Comparison of ENCODE assay signal across 9 mouse cellular contexts in the genomic region with DNA sequence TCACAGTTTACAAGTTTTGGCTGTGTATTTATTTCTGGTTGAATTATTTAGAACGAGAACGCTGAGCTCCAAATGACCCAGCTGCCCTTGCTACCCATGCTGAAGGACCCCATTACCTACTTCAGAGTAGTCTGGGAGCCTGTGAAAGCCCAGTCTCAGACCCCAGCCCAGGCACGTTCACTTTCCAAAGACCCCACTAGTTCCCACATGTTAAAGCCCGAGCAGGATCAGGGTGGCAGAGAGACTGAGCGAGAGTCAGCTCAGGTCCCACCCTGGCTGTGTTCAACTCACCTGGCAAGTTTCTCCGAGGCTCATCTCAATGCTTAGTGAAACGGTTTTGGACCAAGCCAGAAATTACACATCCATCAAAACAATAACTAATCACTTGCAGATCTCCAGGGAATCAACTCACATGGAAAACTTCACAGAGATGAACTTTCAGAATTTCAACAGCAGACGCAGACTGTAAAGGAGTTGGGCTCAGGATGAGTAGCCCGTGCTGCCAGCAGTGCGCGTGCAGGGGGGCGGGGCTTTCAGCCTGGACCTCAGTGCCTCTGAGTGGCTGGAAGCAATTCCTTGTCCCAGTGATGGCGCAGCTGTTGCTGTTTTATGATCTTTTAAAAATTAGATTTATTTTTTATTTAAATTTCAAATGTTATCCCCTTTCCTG. TPM values are rescaled to one million over a fixed set of nuclear protein-coding genes. Genes with fewer than 3 reads are reported as not detected.
DNase-seq lines count a peak whose midpoint lies in the region; ATAC-seq and TF ChIP-seq lines count a peak whose summit lies in the region.
"Had no signal": no experiment of that assay in that cellular context is flagged by ENCODE, and none has a peak within 500 bp of the region (broad histone marks: within the 10 kb centered on the region; RNA-seq: fewer than 3 reads in every experiment).

No protein-coding gene starts in this region.

- peak in 1 of 2 experiments; percentile 16 for DNase-seq in left cerebral cortex, adult 2 months (ENCODE audit: extremely low spot score in 1 of 2, low spot score in 2 of 2)
- no peak for DNase-seq in left cerebral cortex, adult 11 months (ENCODE audit: low spot score)
- DNase-seq in cerebellum, postnatal 25 days: peak; percentile 12 to 48
- peak; percentile 71 for DNase-seq in gastrocnemius, postnatal 14 days
- no peak for DNase-seq in liver, adult 2 months (ENCODE audit: extremely low read depth, low read depth, low spot score)
- peak; percentile 35 to 44 for DNase-seq in thymus, postnatal 36 days

- H3K9me3 ChIP-seq in hindbrain, embryonic 16.5 days (ENCODE audit: control insufficient read depth, low read length): no peaks in the 10 kb centered on the region
- H3K9me3 ChIP-seq in midbrain, embryonic 15.5 days: no peaks in the 10 kb centered on the region

- 2% methylated on average over 13 of the region's 13 CpGs for WGBS in hindbrain, embryonic 16.5 days
- 11% methylated on average over 13 of the region's 13 CpGs for WGBS in liver, adult 2 months
- 6% methylated on average over 13 of the region's 13 CpGs for WGBS in midbrain, embryonic 15.5 days

- H3K4me1 ChIP-seq in hindbrain, embryonic 16.5 days (ENCODE audit: control insufficient read depth, insufficient read depth, low read depth, low read length): peaks cover 3% of the 10 kb centered on the region
- H3K4me1 ChIP-seq in liver, adult 2 months (ENCODE audit: control insufficient read depth, insufficient read depth, low read length): peaks cover 2% of the 10 kb centered on the region; the same call in 1 of the 2 replicates
- H3K4me1 ChIP-seq in midbrain, embryonic 15.5 days: peaks cover 13% of the 10 kb centered on the region

- H3K9ac ChIP-seq in hindbrain, embryonic 16.5 days (ENCODE audit: low read depth, low read length): peak overlapping the region; percentile 64; the same call in 1 of the 2 replicates
- peak overlapping the region; percentile 31; the same call in 1 of the 2 replicates for H3K9ac ChIP-seq in liver, adult 2 months (ENCODE audit: low read depth, low read length)
- H3K9ac ChIP-seq in midbrain, embryonic 15.5 days: no peak overlapping the region

- TF ChIP-seq POLR2A in liver, adult 2 months (IDR thresholded peaks at IDR 0.05; ENCODE audit: extremely low read depth, insufficient read depth, low read length): no peak

- intact Hi-C loops in left cerebral cortex, adult 2 months (cut with DNase I): no loop called here
- intact Hi-C loops in gastrocnemius, postnatal 14 days (cut with DNase I; ENCODE audit: low total_unique reads): no loop called here

- no peaks in the 10 kb centered on the region for H3K27me3 ChIP-seq in hindbrain, embryonic 16.5 days (replicated peaks; ENCODE audit: control insufficient read depth, insufficient read depth, low read length)
- H3K27me3 ChIP-seq in liver, adult 2 months (ENCODE audit: control insufficient read depth, insufficient read depth, low read length): no peaks in the 10 kb centered on the region
- H3K27me3 ChIP-seq in midbrain, embryonic 15.5 days (replicated peaks): no peaks in the 10 kb centered on the region

- H3K4me3 ChIP-seq in left cerebral cortex, adult 2 months: peak overlapping the region; percentile 53
- H3K4me3 ChIP-seq in hindbrain, embryonic 16.5 days (ENCODE audit: low read length): peak overlapping the region; percentile 49
- H3K4me3 ChIP-seq in liver, adult 2 months (ENCODE audit: insufficient read depth, low read depth, low read length): peak overlapping the region; percentile 77
- peak overlapping the region; percentile 38 for H3K4me3 ChIP-seq in midbrain, embryonic 15.5 days

- no peaks in the 10 kb centered on the region for H3K36me3 ChIP-seq in hindbrain, embryonic 16.5 days (ENCODE audit: control insufficient read depth, insufficient read depth, low read length)
- H3K36me3 ChIP-seq in liver, adult 2 months (ENCODE audit: control insufficient read depth, insufficient read depth, low read length): no peaks in the 10 kb centered on the region; the same call in 1 of the 2 replicates
- no peaks in the 10 kb centered on the region for H3K36me3 ChIP-seq in midbrain, embryonic 15.5 days (replicated peaks)

- no peaks in the 10 kb centered on the region for H3K79me2 ChIP-seq in liver, adult 2 months (ENCODE audit: control insufficient read depth, insufficient read depth, low read length)

- TF ChIP-seq CTCF in left cerebral cortex, adult 2 months (IDR thresholded peaks at IDR 0.05): no peak
- no peak for TF ChIP-seq CTCF in liver, adult 2 months (IDR thresholded peaks at IDR 0.05; ENCODE audit: low read depth, low read length)

- peak overlapping the region; percentile 75 for H3K4me2 ChIP-seq in hindbrain, embryonic 16.5 days (ENCODE audit: low read length)
- H3K4me2 ChIP-seq in midbrain, embryonic 15.5 days: peak overlapping the region; percentile 64

- 0 out of 2 replicates have a peak, but pooled peaks have one; percentile 34 for ATAC-seq in hindbrain, embryonic 16.5 days
- ATAC-seq in midbrain, embryonic 15.5 days (replicated peaks): no peak

- H3K27ac ChIP-seq in left cerebral cortex, adult 2 months: peak overlapping the region; percentile 86
- H3K27ac ChIP-seq in hindbrain, embryonic 16.5 days (ENCODE audit: low read depth, low read length): peak overlapping the region; percentile 67; the same call in 1 of the 2 replicates
- no peak overlapping the region for H3K27ac ChIP-seq in liver, adult 2 months (replicated peaks; ENCODE audit: insufficient read depth, low read depth, low read length)
- no peak overlapping the region for H3K27ac ChIP-seq in midbrain, embryonic 15.5 days

RNA-seq across cellular contexts. Expression of gene Akr1b10, which starts 0.8 kb away (rescaled TPM):
- total RNA-seq in left cerebral cortex, adult 2 months (2021): 10 to 100 TPM; 21.0 to 24.2 TPM
- 10 to 100 TPM; 36.4 to 50.5 TPM for total RNA-seq in gastrocnemius, postnatal 14 days (2021)
- 15.0 and 18.6 TPM in 2 replicates for polyA plus RNA-seq in hindbrain, embryonic 16.5 days (2015; fragmentation: Nextera tagmentation; extraction: Ambion mirVana)
- 3.8 and 4.4 TPM in 2 replicates for total RNA-seq in liver, adult 2 months (2014; rRNA removed)
- 1.4 and 1.7 TPM in 2 replicates for polyA plus RNA-seq in liver, adult 2 months (2012; rRNA removed)
- 9.4 and 10.0 TPM in 2 replicates for polyA plus RNA-seq in midbrain, embryonic 15.5 days (2015; fragmentation: Nextera tagmentation; extraction: Ambion mirVana)

RNA-seq across cellular contexts. Expression of gene Akr1b7, which starts 27.3 kb away (rescaled TPM):
- not detected for total RNA-seq in left cerebral cortex, adult 2 months (2021)
- not detected for total RNA-seq in gastrocnemius, postnatal 14 days (2021)
- polyA plus RNA-seq in hindbrain, embryonic 16.5 days (2015; fragmentation: Nextera tagmentation; extraction: Ambion mirVana): 0.28 TPM in 1 of 2 replicates, not detected in the other
- 6.4 and 13.9 TPM in 2 replicates for total RNA-seq in liver, adult 2 months (2014; rRNA removed)
- polyA plus RNA-seq in liver, adult 2 months (2012; rRNA removed): 0.27 and 1.1 TPM in 2 replicates
- polyA plus RNA-seq in midbrain, embryonic 15.5 days (2015; fragmentation: Nextera tagmentation; extraction: Ambion mirVana): 0.13 TPM in 1 of 2 replicates, not detected in the other
- total RNA-seq: neutrophil, adult 5-6 weeks had no signal

RNA-seq across cellular contexts. Expression of gene Akr1b8, which starts 30.9 kb away (rescaled TPM):
- under 1 TPM; 0.26 to 0.68 TPM for total RNA-seq in left cerebral cortex, adult 2 months (2021)
- 1 to 10 TPM; 2.8 to 5.0 TPM for total RNA-seq in gastrocnemius, postnatal 14 days (2021)
- 4.4 and 4.7 TPM in 2 replicates for polyA plus RNA-seq in hindbrain, embryonic 16.5 days (2015; fragmentation: Nextera tagmentation; extraction: Ambion mirVana)
- total RNA-seq in liver, adult 2 months (2014; rRNA removed): 2.9 and 4.4 TPM in 2 replicates
- 0.73 and 1.5 TPM in 2 replicates for polyA plus RNA-seq in liver, adult 2 months (2012; rRNA removed)
- 2.6 TPM in 2 replicates for polyA plus RNA-seq in midbrain, embryonic 15.5 days (2015; fragmentation: Nextera tagmentation; extraction: Ambion mirVana)
- total RNA-seq: neutrophil, adult 5-6 weeks had no signal

Comparison
In these comparisons a context has a peak if more than half of its experiments do, and no peak if none do; other contexts are left out.
1. DNase-seq: peak in cerebellum, postnatal 25 days (2 of 2), gastrocnemius, postnatal 14 days (single experiment) and thymus, postnatal 36 days (2 of 2); none in left cerebral cortex, adult 11 months (single experiment) and liver, adult 2 months (single experiment).
2. H3K27ac ChIP-seq: peak in left cerebral cortex, adult 2 months (single experiment) and hindbrain, embryonic 16.5 days (single experiment); none in liver, adult 2 months (single experiment) and midbrain, embryonic 15.5 days (single experiment).
3. Peak in every context shown above with its lines, with median percentiles within 50 percentile points of each other: H3K4me3 ChIP-seq.